Mouse (Mus musculus) forebrain, embryonic 10.5 days (tissue): ENCODE measurements around the gene Bud13. TPM values are rescaled to one million over a fixed set of nuclear protein-coding genes. Genes with fewer than 3 reads are reported as not detected.

Experiments used
- DNase-seq: peaks from one replicate; pipeline ENCODE4 v3.0.0-alpha.2; 2017; ENCODE audit warnings: low spot score; ENCODE audit errors: extremely low spot score
- H3K27ac ChIP-seq: fragments of 300-500 bp; sonication (generic); 2 replicates; pipeline ENCODE4 v1.5.1; 2016; ENCODE audit warnings: mild to moderate bottlenecking
- H3K27me3 ChIP-seq: fragments of 300-500 bp; sonication (generic); 2 replicates; pipeline ENCODE4 v1.6.1; 2016; ENCODE audit warnings: mild to moderate bottlenecking; ENCODE audit not compliant: poor library complexity, severe bottlenecking
- H3K36me3 ChIP-seq: fragments of 300-500 bp; sonication (generic); replicated peaks from 2 replicates; pipeline ENCODE4 v1.6.1; 2016; ENCODE audit warnings: mild to moderate bottlenecking, moderate library complexity
- H3K4me1 ChIP-seq: fragments of 300-500 bp; sonication (generic); 2 replicates; pipeline ENCODE4 v1.6.1; 2016
- H3K4me3 ChIP-seq: fragments of 300-500 bp; sonication (generic); 2 replicates; pipeline ENCODE4 v1.5.1; 2016; ENCODE audit warnings: mild to moderate bottlenecking, moderate library complexity
- H3K9me3 ChIP-seq: fragments of 300-500 bp; sonication (generic); 2 replicates; pipeline ENCODE4 v1.6.1; 2016; ENCODE audit warnings: mild to moderate bottlenecking, moderate library complexity
- WGBS: fragments of 180-500 bp; shearing (Covaris S2); methylation state at CpG from one replicate; pipeline ENCODE4 v1.1.7; 2016; 5-methylcytosine and 5-hydroxymethylcytosine counted together
- polyA plus RNA-seq: library from polyadenylated mRNA; unstranded; fragments of >200 nt; fragmentation: Nextera tagmentation; extraction: Ambion mirVana; gene quantifications from 2 replicates; pipeline ENCODE4 v1.2.1, GENCODE M21; 2016

Gene Bud13
- polyA plus RNA-seq, 1 experiment from 2014 or later = 32.3 TPM

DNA sequence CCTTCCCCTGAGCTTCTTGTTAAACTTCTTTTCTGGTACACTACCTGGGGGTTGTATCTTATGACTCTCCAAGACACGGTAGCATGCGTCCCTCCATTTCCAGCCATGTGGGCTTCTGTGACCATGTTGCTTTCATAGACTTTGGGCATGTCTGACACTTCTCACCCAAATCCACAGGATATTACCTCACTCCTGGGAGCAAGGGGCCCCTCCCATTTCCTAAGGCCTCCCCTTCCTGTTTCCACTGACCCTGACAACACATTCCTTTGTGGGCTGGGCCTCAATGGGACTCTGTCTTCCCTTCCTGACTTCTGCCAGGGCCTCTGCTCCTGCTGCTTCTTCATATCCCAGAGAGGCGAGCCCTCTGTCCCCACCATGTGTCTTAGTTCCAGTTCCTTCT, 25.3 kb upstream of the Bud13 start:
- Histone ChIP-seq H3K4me3 (no peak overlapping the region), H3K36me3 (no peaks in the 10 kb centered on the region), H3K9me3 (no peaks in the 10 kb centered on the region), H3K27me3 (no peaks in the 10 kb centered on the region), H3K4me1 (0 out of 2 replicates have a peak, but pooled peaks cover 5% of the 10 kb centered on the region), H3K27ac (0 out of 2 replicates have a peak overlapping the region, but pooled peaks have one; percentile 30)
- DNase-seq = no peak
- 93% methylated on average over 3 of the region's 3 CpGs for WGBS

DNA sequence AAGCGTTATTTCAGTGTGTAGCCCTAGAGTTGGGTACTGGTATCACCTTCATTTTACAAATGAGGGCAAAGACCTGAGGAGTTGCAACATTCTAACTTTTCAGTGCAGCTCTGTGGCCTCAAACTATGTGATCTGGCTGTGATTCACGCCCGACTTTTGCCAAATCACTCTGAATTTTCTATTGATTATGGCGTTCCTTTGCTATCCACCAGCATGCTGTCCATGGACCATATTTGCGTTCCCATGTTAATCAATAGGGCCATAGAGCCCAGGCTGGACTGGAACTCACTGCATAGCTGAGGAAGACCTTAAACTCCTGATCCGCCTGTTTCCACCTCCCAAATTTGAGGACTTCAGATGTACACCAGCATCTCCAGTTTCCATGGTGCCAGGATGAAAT, 23.7 kb upstream of the Bud13 start:
- DNase-seq = no peak
- H3K27ac ChIP-seq = no peak overlapping the region

DNA sequence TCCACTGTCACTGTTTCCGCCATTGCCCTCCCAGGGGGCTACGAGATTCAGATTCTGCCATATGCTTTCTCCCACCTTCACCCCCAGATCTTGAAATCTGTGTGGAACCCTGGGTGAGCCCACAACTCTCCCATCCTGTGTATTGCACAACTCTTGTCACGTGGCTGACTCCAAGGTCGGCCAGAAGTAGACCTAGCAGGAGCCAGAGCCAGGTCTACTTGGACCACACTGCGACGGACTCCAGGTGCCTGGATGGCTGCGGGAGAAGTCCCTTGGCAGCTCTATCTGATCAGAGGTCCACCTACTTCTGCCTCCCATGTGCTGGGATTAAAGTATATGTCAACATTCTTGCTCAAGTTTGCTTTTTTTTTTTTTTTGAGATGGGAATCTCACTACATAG, 21.7 kb upstream of the Bud13 start:
- Histone ChIP-seq H3K9me3 (no peaks in the 10 kb centered on the region), H3K4me1 (0 out of 2 replicates have a peak, but pooled peaks cover 5% of the 10 kb centered on the region), H3K4me3 (no peak overlapping the region), H3K27me3 (no peaks in the 10 kb centered on the region), H3K36me3 (no peaks in the 10 kb centered on the region), H3K27ac (no peak overlapping the region)
- no peak for DNase-seq
- WGBS = 91% methylated on average over 7 of the region's 7 CpGs

More for the DNA sequence above, 23.7 kb upstream of the Bud13 start:
- H3K36me3 ChIP-seq = no peaks in the 10 kb centered on the region
- no peaks in the 10 kb centered on the region for H3K27me3 ChIP-seq
- H3K9me3 ChIP-seq = no peaks in the 10 kb centered on the region
- 91% methylated on average over 6 of the region's 6 CpGs for WGBS
- H3K4me3 ChIP-seq = no peak overlapping the region
- H3K4me1 ChIP-seq = 0 out of 2 replicates have a peak, but pooled peaks cover 5% of the 10 kb centered on the region

DNA sequence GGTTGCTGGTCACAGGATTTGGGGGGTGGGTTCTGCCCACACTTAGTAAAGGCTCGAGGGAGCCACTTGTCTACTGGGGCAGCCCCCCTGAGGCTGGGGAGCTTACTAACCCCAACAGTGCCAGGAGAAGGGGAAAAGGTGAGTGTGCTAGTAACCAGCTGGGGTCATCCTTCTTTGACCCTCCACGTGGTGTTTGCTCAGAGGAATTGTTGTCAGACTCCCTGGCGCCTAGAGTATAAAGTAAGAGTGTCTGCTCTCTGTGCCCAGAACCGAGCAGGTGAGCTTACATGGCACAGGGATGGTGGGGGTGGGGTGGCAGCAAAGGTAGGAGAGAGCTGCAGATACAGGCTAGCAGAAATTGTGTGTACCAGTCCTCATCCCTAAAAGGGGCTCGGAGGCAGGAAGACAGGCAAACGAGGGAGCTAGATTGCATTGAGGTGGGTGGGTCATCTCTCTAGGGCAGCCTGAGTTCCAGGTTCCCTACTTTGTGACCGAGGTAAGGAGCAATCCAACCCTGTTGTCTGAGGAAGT, 14.4 kb upstream of the Bud13 start, which contains the start of gene Apoa5:
Apoa5 (plus strand) TSS at position 291 of the 531 bp plus-strand sequence.
- DNase-seq = no peak
- Histone ChIP-seq H3K27ac (no peak within 1 kb of the TSS), H3K4me3 (no peak within 1 kb of the TSS), H3K27me3 (peaks cover 39% of the 10 kb centered on the region), H3K36me3 (no peaks in the 10 kb centered on the region), H3K9me3 (no peaks in the 10 kb centered on the region), H3K4me1 (peaks cover 21% of the 10 kb centered on the region)
- WGBS = 66% methylated on average over 7 of the region's 7 CpGs

DNA sequence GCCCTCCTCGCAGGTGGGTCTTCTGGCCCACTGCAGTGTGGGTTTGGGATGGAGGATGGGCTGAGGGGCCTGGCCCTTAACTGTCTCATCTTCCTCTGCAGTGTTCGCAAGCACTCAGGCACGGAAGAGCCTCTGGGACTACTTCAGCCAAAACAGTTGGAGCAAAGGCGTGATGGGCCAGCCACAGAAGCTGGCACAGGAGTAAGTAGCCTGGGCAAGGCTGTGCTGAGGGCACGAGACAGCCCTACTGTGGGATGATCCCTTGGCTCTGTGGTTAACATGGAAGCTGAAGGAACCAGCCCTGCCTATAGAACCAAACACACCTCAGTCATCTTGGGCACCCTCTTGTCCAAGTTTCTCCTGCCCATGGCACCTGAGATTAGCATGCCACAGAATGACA, 13.7 kb upstream of the Bud13 start:
- H3K36me3 ChIP-seq = no peaks in the 10 kb centered on the region
- H3K27ac ChIP-seq = no peak overlapping the region
- 92% methylated on average over 5 of the region's 5 CpGs for WGBS
- no peak for DNase-seq
- no peak overlapping the region for H3K4me3 ChIP-seq
- H3K27me3 ChIP-seq = peaks cover 39% of the 10 kb centered on the region
- no peaks in the 10 kb centered on the region for H3K9me3 ChIP-seq
- peaks cover 28% of the 10 kb centered on the region for H3K4me1 ChIP-seq

DNA sequence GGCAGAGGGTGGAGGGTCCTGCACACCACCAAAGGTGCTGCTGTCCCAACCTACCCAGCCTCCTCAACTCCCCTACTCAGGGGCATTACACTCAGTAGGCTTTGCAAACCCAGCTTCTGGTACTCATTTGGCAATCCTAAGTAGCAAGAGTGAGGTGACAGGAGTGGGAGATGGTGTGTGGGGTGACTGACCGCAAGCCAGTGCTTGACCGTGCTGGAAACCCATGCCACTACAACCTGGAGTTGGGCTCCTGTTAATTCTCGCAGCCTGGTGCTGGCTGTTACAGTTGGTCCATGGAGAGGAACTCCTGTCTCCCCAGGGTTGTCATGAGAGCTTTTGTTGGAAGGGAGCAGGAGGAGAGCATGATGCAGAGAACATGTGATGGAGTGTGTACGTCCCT, 12.0 kb upstream of the Bud13 start:
- Histone ChIP-seq H3K4me3 (no peak overlapping the region), H3K27me3 (peaks cover 39% of the 10 kb centered on the region), H3K4me1 (peaks cover 31% of the 10 kb centered on the region), H3K36me3 (peaks cover 16% of the 10 kb centered on the region), H3K27ac (no peak overlapping the region), H3K9me3 (no peaks in the 10 kb centered on the region)
- WGBS = 96% methylated on average over 4 of the region's 4 CpGs
- no peak for DNase-seq

DNA sequence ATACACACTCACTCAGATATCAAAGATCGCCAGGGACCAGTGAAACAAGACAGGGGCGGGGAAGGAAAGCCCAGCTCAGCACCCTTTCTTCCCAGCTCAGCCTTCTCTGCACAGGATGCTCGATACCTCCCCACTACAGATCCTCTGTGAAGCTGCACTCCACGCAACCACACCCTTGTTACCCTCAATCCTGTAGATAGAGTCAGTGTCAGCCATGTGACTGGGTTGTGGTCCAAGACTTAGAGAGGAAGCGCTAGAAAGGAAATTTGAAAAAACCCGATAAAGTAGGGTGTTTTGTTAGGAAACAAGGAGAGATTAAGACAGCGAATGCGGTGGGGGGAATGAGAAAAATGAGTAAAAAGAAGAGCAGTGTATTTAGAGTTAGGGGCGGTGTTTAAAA, 10.7 kb upstream of the Bud13 start:
- no peak for DNase-seq
- peaks cover 39% of the 10 kb centered on the region for H3K27me3 ChIP-seq
- peaks cover 31% of the 10 kb centered on the region for H3K4me1 ChIP-seq
- peak overlapping the region; percentile 94 for H3K4me3 ChIP-seq
- WGBS = 86% methylated on average over 9 of the region's 9 CpGs
- no peak overlapping the region for H3K27ac ChIP-seq
- no peaks in the 10 kb centered on the region for H3K9me3 ChIP-seq
- H3K36me3 ChIP-seq = peaks cover 29% of the 10 kb centered on the region

DNA sequence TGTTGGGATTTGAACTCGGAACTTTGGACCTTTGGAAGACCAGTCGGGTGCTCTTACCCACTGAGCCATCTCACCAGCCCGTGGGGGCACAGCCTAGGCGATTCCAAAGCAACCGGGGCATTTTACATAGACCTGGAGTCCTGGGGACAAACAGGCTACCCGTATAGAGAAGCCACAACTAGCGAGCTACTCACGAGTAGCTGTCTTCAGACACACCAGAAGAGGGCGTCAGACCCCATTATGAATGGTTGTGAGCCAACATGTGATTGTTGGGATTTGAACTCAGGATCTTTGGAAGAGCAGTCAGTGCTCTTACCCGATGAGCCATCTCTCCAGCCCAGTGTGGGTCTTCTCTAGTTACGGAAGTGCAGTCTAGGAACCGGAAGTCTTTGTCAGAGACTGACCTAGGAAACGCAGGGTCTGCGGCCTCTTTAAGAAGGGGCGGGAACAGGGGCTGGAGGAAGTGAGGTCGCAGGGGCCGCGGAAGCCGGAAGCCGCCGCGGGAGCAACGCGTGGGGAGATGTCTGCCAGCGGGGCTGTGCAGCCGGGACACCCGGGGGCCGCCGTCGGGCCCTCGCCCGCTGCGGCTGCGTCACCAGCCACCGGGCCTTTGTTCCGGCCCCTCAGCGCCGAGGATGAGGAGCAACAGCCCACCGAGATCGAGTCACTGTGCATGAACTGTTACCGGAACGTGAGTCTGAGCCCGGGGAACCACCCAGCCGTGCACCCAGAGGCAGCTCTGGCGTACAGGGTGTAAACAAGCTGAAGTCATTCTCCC, 9.9 kb upstream of the Bud13 start, which contains the start of gene Zpr1:
Zpr1 (plus strand) TSS at position 388 of the 778 bp plus-strand sequence.
- Histone ChIP-seq H3K4me1 (peaks cover 31% of the 10 kb centered on the region), H3K27ac (peak within 1 kb of the TSS; percentile 87), H3K36me3 (peaks cover 37% of the 10 kb centered on the region), H3K4me3 (peak within 1 kb of the TSS; percentile 94), H3K27me3 (peaks cover 38% of the 10 kb centered on the region), H3K9me3 (no peaks in the 10 kb centered on the region)
- peak; percentile 90 for DNase-seq
- WGBS = 7% methylated on average over 45 of the region's 45 CpGs

DNA sequence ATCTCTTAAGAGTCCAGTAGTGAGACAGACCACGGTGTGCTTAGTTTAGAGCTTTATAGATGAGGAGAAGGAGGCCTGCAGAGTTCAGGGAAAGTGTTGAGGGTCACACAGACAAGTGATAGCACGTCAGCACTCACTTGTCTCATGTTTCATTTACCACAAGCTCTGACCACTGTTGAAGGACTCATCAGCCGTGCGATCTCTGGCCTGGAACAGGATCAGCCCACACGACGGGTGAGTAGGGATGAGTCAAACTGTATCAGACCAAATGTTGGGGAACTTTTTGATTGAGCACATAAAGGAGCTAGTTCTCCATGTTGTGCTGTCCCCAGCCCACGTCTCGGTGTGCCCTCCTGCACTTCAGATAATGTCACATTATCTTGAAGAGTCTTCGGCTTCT, 8.3 kb upstream of the Bud13 start:
- Histone ChIP-seq H3K27ac (no peak overlapping the region), H3K9me3 (no peaks in the 10 kb centered on the region), H3K4me1 (peaks cover 31% of the 10 kb centered on the region), H3K36me3 (peaks cover 51% of the 10 kb centered on the region), H3K4me3 (peak overlapping the region; percentile 94), H3K27me3 (peaks cover 22% of the 10 kb centered on the region)
- no peak for DNase-seq
- WGBS = 91% methylated on average over 9 of the region's 9 CpGs

DNA sequence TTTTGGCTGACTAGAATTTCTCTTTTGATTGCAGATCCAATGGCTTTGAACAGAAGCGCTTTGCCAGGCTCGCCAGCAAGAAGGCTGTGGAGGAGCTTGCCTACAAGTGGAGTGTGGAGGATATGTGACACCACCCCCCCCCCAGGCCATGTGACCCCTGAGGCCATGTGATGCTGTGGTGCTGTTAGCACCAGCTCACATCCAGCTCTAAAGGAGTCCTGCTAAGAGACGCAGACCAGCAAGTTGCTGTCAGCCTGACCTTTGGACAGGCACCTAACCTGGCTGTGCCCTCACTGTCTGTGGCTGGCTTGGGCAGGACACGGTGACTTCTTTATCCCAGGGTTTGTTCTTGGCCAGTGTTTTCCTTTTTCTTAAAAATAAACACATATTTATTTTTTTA, 15.6 kb downstream of the Bud13 start:
- Histone ChIP-seq H3K4me1 (no peaks in the 10 kb centered on the region), H3K27me3 (no peaks in the 10 kb centered on the region), H3K4me3 (no peak overlapping the region), H3K27ac (no peak overlapping the region), H3K9me3 (no peaks in the 10 kb centered on the region), H3K36me3 (peaks cover 63% of the 10 kb centered on the region)
- WGBS = 89% methylated on average over 4 of the region's 4 CpGs
- no peak for DNase-seq

DNA sequence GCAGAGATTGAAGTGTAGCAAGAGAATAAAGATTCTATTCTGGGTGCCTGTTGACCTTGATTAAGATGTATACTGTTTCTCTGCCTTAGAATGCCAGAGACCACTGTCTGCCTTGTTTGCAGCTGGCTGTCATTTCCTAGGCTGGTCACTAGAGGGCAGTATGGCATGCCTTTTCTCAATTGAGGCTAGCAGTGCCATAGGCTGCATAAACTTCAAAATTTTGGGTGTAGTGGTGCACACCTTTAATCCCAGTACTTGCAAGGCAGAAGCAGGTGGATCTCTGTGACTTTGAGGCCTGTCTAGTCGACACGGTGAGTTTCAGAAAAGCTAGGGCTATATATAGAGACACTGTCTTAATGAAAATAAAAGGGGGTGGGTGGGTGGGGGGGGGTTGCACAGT, 19.3 kb downstream of the Bud13 start:
- no peaks in the 10 kb centered on the region for H3K9me3 ChIP-seq
- peaks cover 28% of the 10 kb centered on the region for H3K36me3 ChIP-seq
- 15% methylated on average over 2 of the region's 2 CpGs for WGBS
- DNase-seq = peak; percentile 60
- H3K4me3 ChIP-seq = no peak overlapping the region
- H3K4me1 ChIP-seq = no peaks in the 10 kb centered on the region
- H3K27ac ChIP-seq = no peak overlapping the region
- no peaks in the 10 kb centered on the region for H3K27me3 ChIP-seq

DNA sequence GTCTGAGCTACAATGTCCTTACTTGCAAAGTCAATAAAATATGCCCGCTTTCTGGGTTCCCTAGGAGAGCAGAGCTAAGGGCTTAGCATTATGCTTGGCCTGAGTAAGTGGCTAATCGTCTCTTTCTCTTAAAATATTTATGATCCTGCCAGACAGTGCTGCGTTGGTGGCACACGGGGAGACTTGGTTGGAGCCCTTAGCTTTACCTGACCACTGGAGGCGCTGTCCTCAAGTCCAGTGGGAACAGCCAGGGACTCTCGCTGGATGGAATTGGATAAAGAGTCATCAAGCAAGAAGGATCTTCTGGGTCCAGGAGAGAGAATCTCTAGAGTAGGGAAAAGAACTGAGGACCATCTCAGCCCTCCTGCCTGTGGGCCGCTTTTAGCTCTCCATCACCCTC, 26.3 kb downstream of the Bud13 start:
- WGBS = 13% methylated on average over 7 of the region's 7 CpGs
- H3K27me3 ChIP-seq = peaks cover 49% of the 10 kb centered on the region
- no peak overlapping the region for H3K4me3 ChIP-seq
- H3K27ac ChIP-seq = no peak overlapping the region
- H3K36me3 ChIP-seq = no peaks in the 10 kb centered on the region
- H3K9me3 ChIP-seq = no peaks in the 10 kb centered on the region
- no peak for DNase-seq
- H3K4me1 ChIP-seq = peaks cover 12% of the 10 kb centered on the region

DNA sequence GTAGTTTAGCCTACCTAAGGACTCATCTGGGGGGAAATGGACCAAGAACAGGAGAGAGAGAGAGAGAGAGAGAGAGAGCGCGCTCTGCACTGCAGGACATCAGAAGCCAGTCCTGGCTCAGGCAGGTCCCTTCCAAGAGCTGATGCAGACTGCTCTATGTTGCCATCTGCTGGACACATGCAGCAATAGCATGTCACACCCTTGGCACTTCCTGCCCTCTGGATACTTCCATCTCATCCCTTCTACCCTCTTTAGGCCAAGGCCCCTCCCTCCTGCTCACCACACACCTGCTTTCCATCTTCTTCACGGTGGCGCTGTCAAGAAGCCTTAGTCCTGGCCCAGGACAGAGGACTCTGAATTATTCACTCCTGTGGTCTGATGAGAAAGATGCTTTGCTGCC, 31.7 kb downstream of the Bud13 start:
- H3K36me3 ChIP-seq = no peaks in the 10 kb centered on the region
- DNase-seq = peak; percentile 78
- peak overlapping the region; percentile 11; the same call in 1 of the 2 replicates for H3K27ac ChIP-seq
- H3K4me3 ChIP-seq = no peak overlapping the region
- peaks cover 31% of the 10 kb centered on the region for H3K27me3 ChIP-seq
- peaks cover 32% of the 10 kb centered on the region for H3K4me1 ChIP-seq
- H3K9me3 ChIP-seq = peaks cover 6% of the 10 kb centered on the region; the same call in 1 of the 2 replicates
- 0% methylated on average over 4 of the region's 4 CpGs for WGBS
